Mouse (Mus musculus) kidney, embryonic 16.5 days (tissue): Measurements from ENCODE around the gene Spty2d1. TPM values are rescaled to one million over a fixed set of nuclear protein-coding genes. Genes with fewer than 3 reads are reported as not detected.
"Not testable (repeated sequence)": the region's sequence is repeated elsewhere in the genome, so short reads cannot be mapped to it uniquely, and the experiment has no call there.

ENCODE experiments used
- ATAC-seq: fragments of 200-750 bp; cut with Nextera tagmentation; 2 replicates; pipeline ENCODE4 v1.8.0; 2017; ENCODE audit warnings: moderate TSS enrichment; ENCODE audit not compliant: low FRiP score, low TSS enrichment
- H3K27ac ChIP-seq: fragments of 300-500 bp; sonication (generic); 2 replicates; pipeline ENCODE4 v1.5.1; 2014; ENCODE audit warnings: low read length
- H3K27me3 ChIP-seq: fragments of 300-500 bp; sonication (generic); 2 replicates; pipeline ENCODE4 v1.6.1; 2014; ENCODE audit warnings: low read length, control low read depth, mixed read lengths; ENCODE audit not compliant: insufficient read depth
- H3K36me3 ChIP-seq: fragments of 300-500 bp; sonication (generic); 2 replicates; pipeline ENCODE4 v1.6.1; 2014; ENCODE audit warnings: low read length, control low read depth, mixed read lengths; ENCODE audit not compliant: insufficient read depth
- H3K4me1 ChIP-seq: fragments of 300-500 bp; sonication (generic); 2 replicates; pipeline ENCODE4 v1.6.1; 2014; ENCODE audit warnings: low read length, control low read depth, mixed read lengths; ENCODE audit not compliant: insufficient read depth
- H3K4me2 ChIP-seq: fragments of 300-500 bp; sonication (generic); replicated peaks from 2 replicates; pipeline ENCODE4 v1.6.1; 2014; ENCODE audit warnings: low read depth, low read length
- H3K4me3 ChIP-seq: fragments of 300-500 bp; sonication (generic); 2 replicates; pipeline ENCODE4 v1.5.1; 2014; ENCODE audit warnings: mild to moderate bottlenecking, low read length
- H3K9ac ChIP-seq: fragments of 300-500 bp; sonication (generic); replicated peaks from 2 replicates; pipeline ENCODE4 v1.6.1; 2014; ENCODE audit warnings: low read length
- H3K9me3 ChIP-seq: fragments of 300-500 bp; sonication (generic); 2 replicates; pipeline ENCODE4 v1.6.1; 2016; ENCODE audit warnings: low read length, control low read depth
- WGBS: fragments of 180-500 bp; shearing (Covaris S2); extraction: QIAGEN DNeasy Blood & Tissue Kit; methylation state at CpG from one replicate; pipeline ENCODE4 v1.1.7; 2014; 5-methylcytosine and 5-hydroxymethylcytosine counted together
- polyA plus RNA-seq: library from polyadenylated mRNA; unstranded; fragments of >200 nt; fragmentation: Nextera tagmentation; extraction: Ambion mirVana; gene quantifications from 2 replicates; pipeline ENCODE4 v1.2.1, GENCODE M21; 2015

Spty2d1 gene
- polyA plus RNA-seq, 1 experiment from 2014 or later: 21.1 TPM

DNA sequence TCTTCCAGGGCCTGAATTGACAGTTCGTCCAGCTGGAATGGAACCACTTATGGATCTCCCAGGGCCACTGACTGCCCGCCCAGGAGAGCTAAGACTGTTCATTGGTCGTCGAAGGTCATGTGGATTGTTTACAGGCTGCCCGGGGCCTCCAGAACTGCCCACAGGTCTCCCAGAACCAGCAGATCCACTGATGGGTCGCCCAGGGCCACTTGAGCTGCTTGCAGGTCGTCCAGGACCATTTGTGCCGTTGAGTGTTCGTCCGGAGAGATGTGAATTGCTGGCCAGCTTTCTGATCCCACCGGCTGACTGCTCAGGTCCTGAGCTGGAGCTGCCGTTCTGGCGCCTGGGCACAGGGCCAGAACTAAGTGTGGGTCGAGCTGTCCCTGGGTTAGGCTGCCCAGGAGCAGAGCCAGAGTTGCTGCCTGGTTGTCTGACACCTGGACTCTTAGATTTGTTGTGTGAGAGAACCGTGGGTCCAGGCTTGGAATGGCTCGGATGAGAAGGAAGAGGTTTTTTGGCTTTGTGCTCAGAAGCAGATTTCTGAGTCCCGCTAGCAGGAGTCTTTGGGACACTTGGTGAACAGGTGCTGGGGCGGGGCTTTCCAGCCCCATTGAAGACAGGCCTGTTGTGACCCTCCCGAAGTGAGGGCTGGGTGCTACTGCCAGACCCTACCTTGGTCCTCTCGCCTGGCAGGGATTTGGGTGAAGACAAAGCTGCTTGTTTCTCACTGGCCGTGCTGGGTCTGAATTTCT is 10.4 kb downstream of the Spty2d1 start:
- Histone ChIP-seq H3K9me3 (no peaks in the 10 kb centered on the region), H3K4me1 (peaks cover 17% of the 10 kb centered on the region; the same call in 1 of the 2 replicates), H3K27me3 (no peaks in the 10 kb centered on the region), H3K4me3 (no peak overlapping the region), H3K27ac (no peak overlapping the region), H3K4me2 (no peak overlapping the region), H3K36me3 (peaks cover 55% of the 10 kb centered on the region), H3K9ac (no peak overlapping the region)
- no peak for ATAC-seq
- 83% methylated on average over 21 of the region's 21 CpGs for WGBS

DNA sequence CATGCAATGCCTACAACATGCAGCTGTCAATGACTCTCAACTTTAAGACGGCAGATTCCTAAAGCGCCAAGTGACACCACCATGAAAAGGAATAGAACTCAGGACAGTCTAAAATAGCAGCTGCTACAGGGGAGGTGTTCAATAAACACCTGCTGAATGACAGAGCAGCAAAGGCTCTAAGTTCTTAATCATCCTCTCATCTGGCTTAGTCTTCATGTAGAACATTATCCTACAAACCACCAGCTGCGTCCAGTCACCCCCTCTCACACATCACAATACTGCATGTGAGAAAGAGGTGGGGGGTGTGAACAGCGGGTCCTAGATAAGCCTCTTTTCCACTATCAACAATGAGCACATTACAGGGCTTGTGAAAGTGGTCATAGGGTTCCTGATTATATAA is 11.2 kb downstream of the Spty2d1 start:
- peaks cover 58% of the 10 kb centered on the region for H3K36me3 ChIP-seq
- H3K4me2 ChIP-seq: no peak overlapping the region
- 98% methylated on average over 4 of the region's 4 CpGs for WGBS
- H3K27ac ChIP-seq: no peak overlapping the region
- H3K9ac ChIP-seq: no peak overlapping the region
- no peaks in the 10 kb centered on the region for H3K27me3 ChIP-seq
- H3K4me3 ChIP-seq: no peak overlapping the region
- peaks cover 12% of the 10 kb centered on the region; the same call in 1 of the 2 replicates for H3K4me1 ChIP-seq
- H3K9me3 ChIP-seq: no peaks in the 10 kb centered on the region
- ATAC-seq: no peak

- Histone ChIP-seq H3K9me3 (no peaks in the 10 kb centered on the region), H3K36me3 (peaks cover 60% of the 10 kb centered on the region), H3K4me1 (0 out of 2 replicates have a peak, but pooled peaks cover 3% of the 10 kb centered on the region), H3K4me2 (no peak overlapping the region), H3K9ac (no peak overlapping the region), H3K27me3 (no peaks in the 10 kb centered on the region), H3K27ac (no peak overlapping the region), H3K4me3 (no peak overlapping the region)
- WGBS: 91% methylated on average over 3 of the region's 3 CpGs
- ATAC-seq: no peak
Measured at GRCm38 (mm10) chr7:46995558-46995957, 12.7 kb downstream of the Spty2d1 start.

DNA sequence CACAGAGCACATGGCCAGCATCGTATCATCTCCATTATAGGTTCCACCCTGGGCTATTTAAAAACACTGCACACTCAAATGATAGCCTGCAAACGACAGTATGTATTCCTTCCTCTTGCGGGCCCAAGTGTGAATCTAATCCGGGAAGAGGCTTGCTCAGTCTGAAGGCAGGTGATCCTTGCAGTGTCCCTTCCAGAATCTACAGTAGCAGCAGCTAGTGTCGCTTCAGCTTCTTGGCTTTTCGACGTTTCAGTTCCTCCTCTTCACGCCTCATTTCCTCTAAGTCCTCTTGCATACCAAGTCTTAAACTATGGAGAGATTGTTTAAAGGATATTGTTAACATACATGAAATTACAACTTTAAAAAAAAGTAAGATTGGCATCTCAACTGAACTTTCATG is 15.1 kb downstream of the Spty2d1 start:
- H3K36me3 ChIP-seq: peaks cover 52% of the 10 kb centered on the region
- H3K4me2 ChIP-seq: no peak overlapping the region
- no peaks in the 10 kb centered on the region for H3K9me3 ChIP-seq

DNA sequence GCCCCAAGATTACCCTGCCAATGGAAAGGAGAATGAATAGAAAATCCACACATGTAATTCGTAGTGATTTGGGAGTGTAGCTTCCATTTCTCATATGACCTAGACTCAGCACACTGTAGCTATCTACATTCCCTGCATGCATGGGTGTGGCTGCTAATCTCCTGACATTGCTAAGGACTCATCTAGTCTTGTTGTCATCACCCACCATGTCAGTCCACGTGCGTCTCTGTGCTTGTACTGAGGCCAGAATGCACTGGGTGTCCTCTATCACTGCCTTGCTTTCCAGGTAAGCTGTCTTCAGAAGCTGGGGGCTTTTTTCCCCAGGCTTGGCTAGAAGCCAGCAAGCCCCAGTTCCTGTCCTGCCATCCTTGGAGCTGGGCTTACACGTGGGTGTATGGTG is 18.8 kb downstream of the Spty2d1 start:
- not testable (repeated sequence) for H3K4me2 ChIP-seq, H3K4me1 ChIP-seq, ATAC-seq, H3K9ac ChIP-seq, H3K27ac ChIP-seq, H3K9me3 ChIP-seq, H3K27me3 ChIP-seq, H3K4me3 ChIP-seq
- 81% methylated on average over 4 of the region's 4 CpGs for WGBS
- H3K36me3 ChIP-seq: peaks cover 19% of the 10 kb centered on the region

More for the DNA sequence above, 15.1 kb downstream of the Spty2d1 start:
- H3K27ac ChIP-seq: no peak overlapping the region
- no peak for ATAC-seq
- no peaks in the 10 kb centered on the region for H3K27me3 ChIP-seq
- no peak overlapping the region for H3K9ac ChIP-seq
- H3K4me1 ChIP-seq: no peaks in the 10 kb centered on the region
- 66% methylated on average over 8 of the region's 8 CpGs for WGBS
- H3K4me3 ChIP-seq: no peak overlapping the region

DNA sequence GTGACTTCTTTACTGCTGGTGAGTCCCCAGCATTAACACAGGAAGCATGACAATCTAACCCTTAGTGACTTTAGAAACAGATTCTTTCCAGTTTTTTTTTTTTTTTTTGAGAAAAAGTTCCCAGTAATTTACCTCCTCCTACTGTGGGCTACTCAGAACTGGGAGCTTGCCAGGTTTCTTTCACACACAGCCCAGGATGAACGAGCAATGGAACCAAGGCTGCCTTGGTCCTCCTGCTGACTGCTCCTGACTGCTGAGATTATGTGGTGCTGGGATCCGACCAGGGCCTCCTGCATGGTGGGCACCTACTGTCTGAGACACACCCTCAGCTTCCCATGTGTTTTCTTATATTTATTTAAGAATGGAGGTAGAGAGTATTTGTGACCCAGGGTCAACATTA is 21.1 kb downstream of the Spty2d1 start:
- Histone ChIP-seq H3K4me3 (no peak overlapping the region), H3K9ac (no peak overlapping the region), H3K27ac (no peak overlapping the region), H3K36me3 (peaks cover 2% of the 10 kb centered on the region), H3K4me2 (no peak overlapping the region), H3K9me3 (no peaks in the 10 kb centered on the region), H3K27me3 (no peaks in the 10 kb centered on the region), H3K4me1 (peaks cover 8% of the 10 kb centered on the region)
- WGBS: 28% methylated on average over 2 of the region's 2 CpGs
- peak; percentile 42; the same call in 1 of the 2 replicates for ATAC-seq

GRCm38 (mm10) chr7:46986646-46987045 is 21.6 kb downstream of the Spty2d1 start:
- Histone ChIP-seq H3K9me3 (no peaks in the 10 kb centered on the region), H3K36me3 (no peaks in the 10 kb centered on the region), H3K4me3 (no peak overlapping the region), H3K4me2 (no peak overlapping the region), H3K27ac (no peak overlapping the region), H3K4me1 (peaks cover 8% of the 10 kb centered on the region), H3K27me3 (no peaks in the 10 kb centered on the region), H3K9ac (no peak overlapping the region)
- WGBS: 33% methylated on average over 5 of the region's 5 CpGs
- ATAC-seq: peak; percentile 23; the same call in 1 of the 2 replicates

GRCm38 (mm10) chr7:46985718-46986505 is 22.3 kb downstream of the Spty2d1 start:
- Histone ChIP-seq H3K27ac (no peak overlapping the region), H3K4me1 (peaks cover 8% of the 10 kb centered on the region), H3K4me2 (no peak overlapping the region), H3K9me3 (no peaks in the 10 kb centered on the region), H3K27me3 (no peaks in the 10 kb centered on the region), H3K9ac (no peak overlapping the region), H3K36me3 (no peaks in the 10 kb centered on the region), H3K4me3 (no peak overlapping the region)
- 38% methylated on average over 8 of the region's 8 CpGs for WGBS
- ATAC-seq: no peak

- ATAC-seq: no peak
- Histone ChIP-seq H3K4me1 (peaks cover 8% of the 10 kb centered on the region), H3K27ac (no peak within 1 kb of the TSS), H3K9ac (no peak within 1 kb of the TSS), H3K4me3 (no peak within 1 kb of the TSS), H3K36me3 (no peaks in the 10 kb centered on the region), H3K9me3 (no peaks in the 10 kb centered on the region), H3K27me3 (no peaks in the 10 kb centered on the region), H3K4me2 (no peak within 1 kb of the TSS)
- WGBS: 91% methylated on average over 3 of the region's 3 CpGs
Measured at GRCm38 (mm10) chr7:46983280-46983679, 24.9 kb downstream of the Spty2d1 start, which contains the start of gene Gm9999. Gm9999 (plus strand) TSS chr7:46983580.

DNA sequence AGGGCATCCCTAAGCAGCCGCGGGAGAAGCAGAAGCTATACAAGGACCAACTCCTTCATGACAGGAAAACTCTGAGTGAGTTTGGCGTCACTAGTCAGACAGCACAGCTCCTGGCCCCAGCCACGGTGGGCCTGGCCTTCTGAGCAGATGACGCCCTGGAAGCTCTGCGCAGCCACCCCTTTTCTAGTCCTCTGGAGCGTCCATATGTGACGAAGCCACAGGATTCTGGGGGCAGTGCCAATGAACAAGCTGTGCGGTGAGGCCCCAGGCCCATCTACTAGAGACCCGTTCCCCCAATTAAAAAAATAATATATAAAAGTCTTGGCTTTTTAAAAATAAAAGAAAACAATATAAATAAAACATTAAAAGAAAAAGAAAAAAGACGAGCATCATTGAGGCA is 32.8 kb downstream of the Spty2d1 start:
- H3K9me3 ChIP-seq: 0 out of 2 replicates have a peak, but pooled peaks cover 2% of the 10 kb centered on the region
- no peak for ATAC-seq
- H3K36me3 ChIP-seq: no peaks in the 10 kb centered on the region
- no peak overlapping the region for H3K27ac ChIP-seq
- H3K27me3 ChIP-seq: no peaks in the 10 kb centered on the region
- H3K4me3 ChIP-seq: no peak overlapping the region
- H3K4me1 ChIP-seq: no peaks in the 10 kb centered on the region
- no peak overlapping the region for H3K4me2 ChIP-seq
- no peak overlapping the region for H3K9ac ChIP-seq
- WGBS: 86% methylated on average over 11 of the region's 11 CpGs
